ENCODE assay signal across 18 mouse cellular contexts in the genomic region with DNA sequence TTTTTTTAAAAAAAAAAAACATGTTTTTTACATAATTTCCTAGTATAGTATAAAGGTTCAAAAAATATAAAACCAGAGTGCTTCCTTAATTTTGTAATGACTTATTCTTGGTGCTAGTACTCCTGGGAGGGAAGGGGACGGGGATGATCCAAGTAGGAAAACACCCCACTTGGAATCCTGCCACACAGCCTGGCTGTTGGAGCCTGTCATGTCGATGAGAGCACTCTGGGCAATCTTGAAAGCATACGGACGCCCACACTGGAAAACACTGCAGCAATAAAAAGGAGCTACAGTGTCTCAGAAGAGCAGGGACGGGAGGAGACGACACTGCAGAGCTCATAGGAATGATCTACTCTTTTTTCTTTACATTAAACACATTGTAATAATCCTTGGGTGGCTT. TPM values are rescaled to one million over a fixed set of nuclear protein-coding genes. Genes with fewer than 3 reads are reported as not detected.
DNase-seq lines count a peak whose midpoint lies in the region; ATAC-seq and TF ChIP-seq lines count a peak whose summit lies in the region.
"Had no signal": no experiment of that assay in that cellular context is flagged by ENCODE, and none has a peak within 500 bp of the region (broad histone marks: within the 10 kb centered on the region; RNA-seq: fewer than 3 reads in every experiment).

No protein-coding gene starts in this region.

- H3K9ac ChIP-seq in heart, embryonic 11.5 days (ENCODE audit: low read depth, low read length), result no peak overlapping the region
- H3K9ac ChIP-seq: heart, embryonic 15.5 days; limb, embryonic 15.5 days; midbrain, embryonic 12.5 days; neural tube, embryonic 15.5 days; stomach, embryonic 15.5 days had no signal

- no peak overlapping the region for H3K4me3 ChIP-seq in heart, embryonic 11.5 days (ENCODE audit: low read depth, low read length)
- no peak overlapping the region for H3K4me3 ChIP-seq in lung, adult 2 months (replicated peaks; ENCODE audit: extremely low read depth, low read depth, low read length)
- H3K4me3 ChIP-seq: embryonic facial prominence, embryonic 10.5 days; heart, embryonic 15.5 days; hindbrain, embryonic 10.5 days; limb, embryonic 15.5 days; midbrain, embryonic 12.5 days; myocyte; neural tube, embryonic 15.5 days; stomach, embryonic 15.5 days had no signal

- H3K36me3 ChIP-seq in heart, embryonic 11.5 days (ENCODE audit: control insufficient read depth, insufficient read depth, low read length), result no peaks in the 10 kb centered on the region
- H3K36me3 ChIP-seq: embryonic facial prominence, embryonic 10.5 days; heart, embryonic 15.5 days; hindbrain, embryonic 10.5 days; limb, embryonic 15.5 days; midbrain, embryonic 12.5 days; neural tube, embryonic 15.5 days; stomach, embryonic 15.5 days had no signal

- WGBS in heart, embryonic 11.5 days (ENCODE audit: insufficient replicate concordance), result 75% methylated on average over 6 of the region's 6 CpGs
- 46% methylated on average over 6 of the region's 6 CpGs for WGBS in lung, adult 2 months

- ATAC-seq in heart, embryonic 11.5 days (replicated peaks; ENCODE audit: insufficient number of reproducible peaks, low FRiP score, low TSS enrichment), result no peak

- no peak for TF ChIP-seq POLR2A in lung, adult 2 months (IDR thresholded peaks at IDR 0.05; ENCODE audit: borderline replicate concordance, extremely low read depth, low read depth, low read length)
- TF ChIP-seq POLR2A in brain, embryonic 14.5 days (IDR thresholded peaks at IDR 0.05; ENCODE audit: borderline replicate concordance, extremely low read depth, insufficient read depth, insufficient read length, poor library complexity, severe bottlenecking), result no peak

- H3K9me3 ChIP-seq in heart, embryonic 11.5 days (replicated peaks; ENCODE audit: control insufficient read depth, low read length), result no peaks in the 10 kb centered on the region
- H3K9me3 ChIP-seq: embryonic facial prominence, embryonic 10.5 days; heart, embryonic 15.5 days; hindbrain, embryonic 10.5 days; limb, embryonic 15.5 days; midbrain, embryonic 12.5 days; neural tube, embryonic 15.5 days; stomach, embryonic 15.5 days had no signal

- no peaks in the 10 kb centered on the region for H3K27me3 ChIP-seq in heart, embryonic 11.5 days (ENCODE audit: control insufficient read depth, insufficient read depth, low read length)
- H3K27me3 ChIP-seq: heart, embryonic 15.5 days; limb, embryonic 15.5 days; midbrain, embryonic 12.5 days; neural tube, embryonic 15.5 days; stomach, embryonic 15.5 days had no signal

- peak; percentile 17 to 41 for DNase-seq in cerebellum, postnatal 14 days
- DNase-seq in cerebellum, postnatal 4 days (ENCODE audit: low spot score in 2 of 2), result no peak
- DNase-seq in heart, postnatal 4 days, result peak; percentile 21
- DNase-seq in lung, postnatal 10 days, result peak; percentile 47
- no peak for DNase-seq in lung, adult 2 months
- peak; percentile 59 for DNase-seq in brain, embryonic 14.5 days (ENCODE audit: low read depth)
- no peak for DNase-seq in gastrocnemius, postnatal 10 days
- DNase-seq: cerebellum, postnatal 25 days; spleen, adult 18-20 months had no signal

- no peak for TF ChIP-seq CTCF in lung, adult 2 months (IDR thresholded peaks at IDR 0.05; ENCODE audit: insufficient read depth, low read length)
- TF ChIP-seq CTCF in brain, embryonic 14.5 days (IDR thresholded peaks at IDR 0.05; ENCODE audit: borderline replicate concordance, extremely low read depth, insufficient read depth, insufficient read length), result no peak

- H3K4me2 ChIP-seq in heart, embryonic 11.5 days, result no peak overlapping the region
- H3K4me2 ChIP-seq: heart, embryonic 15.5 days; limb, embryonic 15.5 days; midbrain, embryonic 12.5 days; neural tube, embryonic 15.5 days; stomach, embryonic 15.5 days had no signal

- H3K27ac ChIP-seq in heart, embryonic 11.5 days (ENCODE audit: low read depth, low read length), result no peak overlapping the region
- H3K27ac ChIP-seq: embryonic facial prominence, embryonic 10.5 days; heart, embryonic 15.5 days; hindbrain, embryonic 10.5 days; limb, embryonic 15.5 days; midbrain, embryonic 12.5 days; neural tube, embryonic 15.5 days; stomach, embryonic 15.5 days had no signal

- H3K4me1 ChIP-seq in heart, embryonic 11.5 days (ENCODE audit: control insufficient read depth, insufficient read depth, low read length), result no peaks in the 10 kb centered on the region
- no peaks in the 10 kb centered on the region for H3K4me1 ChIP-seq in lung, adult 2 months (ENCODE audit: control insufficient read depth, insufficient read depth, low read length)
- H3K4me1 ChIP-seq: embryonic facial prominence, embryonic 10.5 days; heart, embryonic 15.5 days; hindbrain, embryonic 10.5 days; limb, embryonic 15.5 days; midbrain, embryonic 12.5 days; neural tube, embryonic 15.5 days; stomach, embryonic 15.5 days had no signal

RNA-seq across cellular contexts. Expression of gene Cdkl4, which starts 42.0 kb away (rescaled TPM):
- total RNA-seq in heart, postnatal 4 days (2021), result under 1 TPM in 1 of 2 experiments, not detected in 1; 0.09 TPM
- 0.11 TPM in 1 of 2 replicates, not detected in the other for polyA plus RNA-seq in heart, embryonic 11.5 days (2014; fragmentation: Nextera tagmentation; extraction: Ambion mirVana)
- 1.7 and 2.4 TPM in 2 replicates for polyA plus RNA-seq in lung, adult 2 months (2012; rRNA removed)
- polyA plus RNA-seq in brain, embryonic 14.5 days (2012; rRNA removed), result 2.6 and 3.3 TPM in 2 replicates
- under 1 TPM; 0.09 to 0.14 TPM for total RNA-seq in gastrocnemius, postnatal 10 days (2021)

RNA-seq across cellular contexts. Expression of gene Sos1, which starts 55.4 kb away (rescaled TPM):
- 10 to 100 TPM; 17.7 to 18.0 TPM for total RNA-seq in heart, postnatal 4 days (2021)
- 4.9 and 5.5 TPM in 2 replicates for polyA plus RNA-seq in heart, embryonic 11.5 days (2014; fragmentation: Nextera tagmentation; extraction: Ambion mirVana)
- polyA plus RNA-seq in lung, adult 2 months (2012; rRNA removed), result 2.5 and 2.9 TPM in 2 replicates
- polyA plus RNA-seq in brain, embryonic 14.5 days (2012; rRNA removed), result 11.9 and 21.9 TPM in 2 replicates
- total RNA-seq in gastrocnemius, postnatal 10 days (2021), result 10 to 100 TPM; 14.4 to 17.6 TPM

Comparison
In these comparisons a context has a peak if more than half of its experiments do, and no peak if none do; other contexts are left out.
1. DNase-seq: peak in cerebellum, postnatal 14 days (2 of 2), heart, postnatal 4 days (single experiment), lung, postnatal 10 days (single experiment) and brain, embryonic 14.5 days (single experiment); none in cerebellum, postnatal 4 days (0 of 2), lung, adult 2 months (single experiment) and gastrocnemius, postnatal 10 days (single experiment).